Mouse (Mus musculus): ENCODE results near the gene 2810408A11Rik.

- TF ChIP-seq POLR2A (IDR thresholded peaks at IDR 0.05; ENCODE audit: insufficient read length, low read depth) (no peak), MAX (IDR thresholded peaks at IDR 0.05; ENCODE audit: low read depth) (no peak), POLR2AphosphoS2 (IDR thresholded peaks at IDR 0.05; ENCODE audit: insufficient read length, low read depth) (no peak)
Measured at GRCm38 (mm10) chr11:69850754-69851153, 50.0 kb downstream of the 2810408A11Rik start.
